Comparison of ENCODE assay signal across 18 mouse cellular contexts in the genomic region with DNA sequence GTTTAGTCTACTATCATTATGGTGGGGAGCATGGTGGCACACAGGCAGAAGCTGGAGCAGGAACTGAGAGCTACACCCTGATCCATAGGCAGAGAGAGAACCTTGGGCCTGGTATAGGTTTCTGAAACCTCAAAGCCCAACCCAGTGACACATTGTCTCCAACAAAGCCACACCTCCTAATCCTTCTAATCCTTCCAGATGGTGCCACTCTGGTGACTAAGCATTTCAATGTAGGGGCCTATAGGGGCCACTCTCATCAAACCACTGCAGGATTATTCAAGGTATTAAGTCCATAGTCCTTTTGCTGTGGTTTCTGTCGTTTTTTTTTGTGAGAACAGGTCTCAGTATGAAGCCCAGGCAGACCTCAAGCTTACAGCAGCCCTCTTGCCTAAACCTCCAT. TPM values are rescaled to one million over a fixed set of nuclear protein-coding genes. Genes with fewer than 3 reads are reported as not detected.
"Had no signal": no experiment of that assay in that cellular context is flagged by ENCODE, and none has a peak within 500 bp of the region (broad histone marks: within the 10 kb centered on the region; RNA-seq: fewer than 3 reads in every experiment).

No protein-coding gene starts in this region.

- H3K27me3 ChIP-seq: liver, embryonic 15.5 days; lung, embryonic 15.5 days; midbrain, embryonic 12.5 days; midbrain, embryonic 15.5 days; neural tube, embryonic 12.5 days had no signal

- H3K4me2 ChIP-seq: liver, embryonic 15.5 days; lung, embryonic 15.5 days; midbrain, embryonic 12.5 days; midbrain, embryonic 15.5 days; neural tube, embryonic 12.5 days had no signal

- DNase-seq: liver, postnatal 0 days; lung, adult 2 months; lung, postnatal 4 days; right cerebral cortex, adult 18-20 months; right cerebral cortex, postnatal 25 days; right cerebral cortex, postnatal 4 days; spleen, adult 18-20 months; thymus, adult 18-20 months; thymus, postnatal 14 days; thymus, postnatal 36 days had no signal

- ATAC-seq: liver, postnatal 0 days; lung, postnatal 0 days; midbrain, embryonic 15.5 days had no signal

- H3K9ac ChIP-seq: liver, embryonic 15.5 days; liver, postnatal 0 days; lung, embryonic 15.5 days; midbrain, embryonic 12.5 days; midbrain, embryonic 15.5 days; neural tube, embryonic 12.5 days had no signal

- H3K9me3 ChIP-seq: liver, embryonic 15.5 days; lung, embryonic 15.5 days; midbrain, embryonic 12.5 days; midbrain, embryonic 15.5 days; neural tube, embryonic 12.5 days had no signal

- H3K27ac ChIP-seq: liver, embryonic 15.5 days; lung, embryonic 15.5 days; midbrain, embryonic 10.5 days; midbrain, embryonic 12.5 days; midbrain, embryonic 15.5 days; neural tube, embryonic 12.5 days had no signal

- H3K4me3 ChIP-seq: liver, embryonic 15.5 days; lung, embryonic 15.5 days; midbrain, embryonic 10.5 days; midbrain, embryonic 12.5 days; midbrain, embryonic 15.5 days; neural tube, embryonic 12.5 days had no signal

- H3K4me1 ChIP-seq: liver, embryonic 15.5 days; lung, embryonic 15.5 days; neural tube, embryonic 12.5 days had no signal

- H3K36me3 ChIP-seq: liver, embryonic 15.5 days; lung, embryonic 15.5 days; midbrain, embryonic 15.5 days had no signal

RNA-seq across cellular contexts. Expression of gene Enah, which starts 33.9 kb away (rescaled TPM):
- total RNA-seq: monocyte, adult 5-6 weeks had no signal
